Mouse (Mus musculus): ENCODE results near the gene Gstm3. TPM values are rescaled to one million over a fixed set of nuclear protein-coding genes. Genes with fewer than 3 reads are reported as not detected.
"Not testable (repeated sequence)": the region's sequence is repeated elsewhere in the genome, so short reads cannot be mapped to it uniquely, and the experiment has no call there.

Gstm3 gene
- 24.6 and 31.6 TPM in 2 replicates for polyA plus RNA-seq (2011; ENCODE audit: insufficient read depth, insufficient read length, low read depth, missing spikeins)

DNA sequence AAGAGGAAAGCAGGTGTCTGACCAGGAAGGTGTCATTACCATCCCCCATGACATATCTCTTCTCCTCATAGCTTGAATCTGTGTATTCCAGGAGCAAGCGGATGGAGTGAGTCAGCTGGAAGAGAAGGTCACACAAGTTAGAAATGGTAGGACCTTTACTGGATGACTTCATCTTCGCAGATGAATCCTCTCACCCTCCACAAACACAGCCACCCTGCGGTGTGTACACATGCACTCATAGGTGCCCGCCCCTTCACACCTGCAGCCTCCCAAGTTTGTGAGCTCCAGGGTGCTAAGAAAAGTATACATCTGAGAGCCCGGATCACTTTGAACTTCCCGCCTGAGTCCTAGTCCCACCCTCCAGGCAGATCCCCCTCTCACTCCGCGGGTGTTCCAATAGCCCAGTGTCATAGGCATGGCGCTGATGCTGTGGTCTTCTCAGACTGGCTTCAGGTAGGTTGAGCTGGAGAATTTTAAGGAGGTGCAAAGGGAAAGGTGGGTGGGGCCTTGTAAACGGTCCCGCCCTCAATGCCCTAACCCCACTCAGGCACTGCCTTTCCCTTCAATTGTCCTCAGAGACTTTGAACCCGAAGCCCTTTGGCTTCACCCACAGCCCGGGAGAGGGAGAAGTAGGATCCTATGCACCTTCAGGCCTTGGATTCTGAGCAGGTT lies at the start of gene Gstm3:
Gstm3 (minus strand) TSS at position 560 of the 672 bp plus-strand sequence.
- peaks cover 18% of the 10 kb centered on the region for H3K4me1 ChIP-seq (ENCODE audit: control insufficient read depth, insufficient read depth, low read length)
- H3K9me3 ChIP-seq (replicated peaks; ENCODE audit: control insufficient read depth, insufficient read depth, low read length, poor library complexity, severe bottlenecking), result no peaks in the 10 kb centered on the region
- TF ChIP-seq CTCF (IDR thresholded peaks at IDR 0.05; ENCODE audit: low read depth, low read length) (no peak), POLR2A (IDR thresholded peaks at IDR 0.05; ENCODE audit: insufficient read depth, low read length) (no peak), EP300 (IDR thresholded peaks at IDR 0.05; ENCODE audit: insufficient read depth, low read depth, low read length) (no peak)
- no peaks in the 10 kb centered on the region for H3K36me3 ChIP-seq (ENCODE audit: control insufficient read depth, insufficient read depth, low read length, poor library complexity, severe bottlenecking)
- peak within 1 kb of the TSS; percentile 18; the same call in 1 of the 2 replicates for H3K4me3 ChIP-seq (ENCODE audit: low read depth, low read length)
- no peaks in the 10 kb centered on the region for H3K27me3 ChIP-seq (ENCODE audit: control insufficient read depth, insufficient read depth, low read length, poor library complexity, severe bottlenecking)
- H3K9ac ChIP-seq (ENCODE audit: low read depth, poor library complexity, severe bottlenecking), result no peak within 1 kb of the TSS
- H3K27ac ChIP-seq (ENCODE audit: insufficient read depth, low read length), result no peak within 1 kb of the TSS

DNA sequence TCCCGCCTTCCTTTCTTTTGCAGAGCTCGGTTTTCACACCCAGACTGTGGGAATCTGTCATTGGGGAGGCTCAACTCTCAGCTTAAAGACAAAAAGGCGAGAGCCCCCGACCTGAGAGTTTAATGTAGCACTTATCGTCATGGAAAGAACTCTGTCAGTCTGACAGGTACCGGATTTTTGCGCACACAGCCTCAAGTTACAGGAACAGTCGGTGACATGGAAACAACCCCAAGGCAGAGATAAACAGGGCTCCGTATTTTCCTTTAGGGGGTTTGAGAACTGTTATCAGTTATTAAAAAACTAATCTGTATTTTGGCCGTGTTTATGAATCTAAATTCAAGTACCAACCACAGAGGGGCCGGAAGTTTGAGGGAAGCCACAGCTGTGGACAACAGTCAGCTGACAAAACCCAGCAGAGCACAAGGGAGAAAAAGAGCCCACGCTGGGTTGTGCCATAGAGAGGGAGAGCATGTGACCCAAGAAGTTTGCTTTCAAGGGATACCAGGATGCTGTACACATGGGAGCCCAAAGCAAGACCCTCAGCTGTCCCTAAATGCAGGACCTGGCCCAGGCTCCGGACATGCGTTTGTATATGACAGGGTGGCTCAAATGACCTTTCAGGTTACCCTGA lies 49.2 kb upstream of the Gstm3 start:
- Histone ChIP-seq H3K9ac (ENCODE audit: low read depth, poor library complexity, severe bottlenecking) (no peak overlapping the region), H3K9me3 (replicated peaks; ENCODE audit: control insufficient read depth, insufficient read depth, low read length, poor library complexity, severe bottlenecking) (no peaks in the 10 kb centered on the region), H3K4me1 (ENCODE audit: control insufficient read depth, insufficient read depth, low read length) (peaks cover 1% of the 10 kb centered on the region), H3K27ac (ENCODE audit: insufficient read depth, low read length) (no peak overlapping the region), H3K4me3 (ENCODE audit: low read depth, low read length) (no peak overlapping the region), H3K36me3 (ENCODE audit: control insufficient read depth, insufficient read depth, low read length, poor library complexity, severe bottlenecking) (no peaks in the 10 kb centered on the region), H3K27me3 (ENCODE audit: control insufficient read depth, insufficient read depth, low read length, poor library complexity, severe bottlenecking) (no peaks in the 10 kb centered on the region)
- no peak for TF ChIP-seq EP300 (IDR thresholded peaks at IDR 0.05; ENCODE audit: insufficient read depth, low read depth, low read length)
- TF ChIP-seq CTCF (IDR thresholded peaks at IDR 0.05; ENCODE audit: low read depth, low read length), result no peak
- no peak for TF ChIP-seq POLR2A (IDR thresholded peaks at IDR 0.05; ENCODE audit: insufficient read depth, low read length)

DNA sequence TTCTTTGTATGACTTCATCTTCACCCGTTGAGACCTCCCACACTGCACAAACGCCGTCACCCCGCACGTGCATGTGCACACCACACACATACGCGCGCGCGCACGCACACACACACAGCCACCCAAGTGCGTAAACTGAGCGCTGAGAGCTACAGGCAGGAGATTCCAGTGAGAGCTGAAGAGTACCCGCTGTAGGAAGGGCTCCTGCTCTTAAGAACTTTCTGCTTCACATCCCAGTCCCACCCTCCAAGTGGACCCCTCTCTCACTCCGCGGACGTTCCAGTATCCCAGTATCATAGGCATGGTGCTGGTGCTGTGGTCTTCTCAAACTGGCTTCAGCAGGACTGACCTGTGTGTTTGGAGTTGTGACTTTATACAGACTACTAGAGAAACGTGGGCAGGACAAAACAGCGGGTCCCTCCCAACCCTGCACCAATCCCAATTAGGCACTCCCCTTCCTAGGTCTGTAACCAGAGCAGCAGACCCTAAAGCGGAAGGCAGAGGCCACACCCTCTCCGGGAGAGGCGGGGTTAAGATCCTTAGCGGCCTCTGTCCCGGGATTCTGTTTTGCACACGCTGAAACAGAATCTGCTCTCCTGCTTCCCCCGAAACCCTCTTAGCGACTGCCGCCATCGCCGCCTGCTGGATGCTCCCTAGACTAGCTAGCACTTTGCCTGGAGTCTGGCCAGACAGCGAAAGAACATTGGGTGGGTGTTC lies 48.5 kb upstream of the Gstm3 start, which contains the start of gene Gstm1:
Gstm1 (minus strand) TSS at position 501 of the 717 bp plus-strand sequence.
- Histone ChIP-seq H3K36me3 (ENCODE audit: control insufficient read depth, insufficient read depth, low read length, poor library complexity, severe bottlenecking) (no peaks in the 10 kb centered on the region), H3K4me1 (ENCODE audit: control insufficient read depth, insufficient read depth, low read length) (peaks cover 1% of the 10 kb centered on the region)
- peak; percentile 53; the same call in 1 of the 2 replicates for TF ChIP-seq EP300 (IDR thresholded peaks at IDR 0.05; ENCODE audit: insufficient read depth, low read depth, low read length)
- TF ChIP-seq POLR2A (IDR thresholded peaks at IDR 0.05; ENCODE audit: insufficient read depth, low read length), result peak; percentile 91
- peak; percentile 82 for TF ChIP-seq CTCF (IDR thresholded peaks at IDR 0.05; ENCODE audit: low read depth, low read length)

DNA sequence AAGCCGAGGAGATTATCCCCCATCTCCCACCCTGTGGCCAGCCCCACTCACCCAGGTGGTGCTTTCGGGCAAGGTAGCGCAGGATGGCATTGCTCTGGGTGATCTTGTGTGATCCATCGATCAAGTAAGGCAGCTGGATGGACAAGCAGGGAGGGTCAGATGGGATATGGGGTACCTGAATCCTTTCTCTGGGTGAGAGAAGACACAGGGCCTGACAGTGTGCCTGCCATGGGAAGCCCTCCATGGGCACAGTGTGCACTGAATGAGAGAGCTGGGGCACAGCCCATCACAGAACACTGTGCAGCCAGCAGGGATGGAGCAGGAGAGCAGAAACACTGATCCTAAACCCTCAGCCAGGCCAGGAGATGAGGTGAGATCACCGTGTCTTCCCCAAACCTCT lies 47.4 kb upstream of the Gstm3 start:
- H3K36me3 ChIP-seq (ENCODE audit: control insufficient read depth, insufficient read depth, low read length, poor library complexity, severe bottlenecking); H3K4me3 ChIP-seq (ENCODE audit: low read depth, low read length); H3K9ac ChIP-seq (ENCODE audit: low read depth, poor library complexity, severe bottlenecking); H3K4me1 ChIP-seq (ENCODE audit: control insufficient read depth, insufficient read depth, low read length); H3K27ac ChIP-seq (ENCODE audit: insufficient read depth, low read length); H3K9me3 ChIP-seq (replicated peaks; ENCODE audit: control insufficient read depth, insufficient read depth, low read length, poor library complexity, severe bottlenecking); H3K27me3 ChIP-seq (ENCODE audit: control insufficient read depth, insufficient read depth, low read length, poor library complexity, severe bottlenecking): not testable (repeated sequence)

More for the DNA sequence above, 48.5 kb upstream of the Gstm3 start, which contains the start of gene Gstm1:
- peak within 1 kb of the TSS; percentile 29 for H3K27ac ChIP-seq (ENCODE audit: insufficient read depth, low read length)
- no peaks in the 10 kb centered on the region for H3K27me3 ChIP-seq (ENCODE audit: control insufficient read depth, insufficient read depth, low read length, poor library complexity, severe bottlenecking)
- peak within 1 kb of the TSS; percentile 56 for H3K4me3 ChIP-seq (ENCODE audit: low read depth, low read length)
- peak within 1 kb of the TSS; percentile 4 for H3K9ac ChIP-seq (ENCODE audit: low read depth, poor library complexity, severe bottlenecking)
- no peaks in the 10 kb centered on the region for H3K9me3 ChIP-seq (replicated peaks; ENCODE audit: control insufficient read depth, insufficient read depth, low read length, poor library complexity, severe bottlenecking)

- Histone ChIP-seq H3K27ac (ENCODE audit: insufficient read depth, low read length) (no peak overlapping the region), H3K9ac (ENCODE audit: low read depth, poor library complexity, severe bottlenecking) (no peak overlapping the region), H3K4me1 (ENCODE audit: control insufficient read depth, insufficient read depth, low read length) (peaks cover 1% of the 10 kb centered on the region), H3K27me3 (ENCODE audit: control insufficient read depth, insufficient read depth, low read length, poor library complexity, severe bottlenecking) (no peaks in the 10 kb centered on the region), H3K9me3 (replicated peaks; ENCODE audit: control insufficient read depth, insufficient read depth, low read length, poor library complexity, severe bottlenecking) (no peaks in the 10 kb centered on the region), H3K4me3 (ENCODE audit: low read depth, low read length) (no peak overlapping the region), H3K36me3 (ENCODE audit: control insufficient read depth, insufficient read depth, low read length, poor library complexity, severe bottlenecking) (no peaks in the 10 kb centered on the region)
- TF ChIP-seq POLR2A (IDR thresholded peaks at IDR 0.05; ENCODE audit: insufficient read depth, low read length) (no peak), CTCF (IDR thresholded peaks at IDR 0.05; ENCODE audit: low read depth, low read length) (no peak), EP300 (IDR thresholded peaks at IDR 0.05; ENCODE audit: insufficient read depth, low read depth, low read length) (no peak)
Observed at GRCm38 (mm10) chr3:108014974-108015346, 45.9 kb upstream of the Gstm3 start.
